Mouse (Mus musculus) kidney, postnatal 36 days (tissue): ENCODE results near the gene Prdm15.
A peak's percentile ranks its signal among the peaks of the same experiment; 100 is the strongest.

ENCODE experiments used
- DNase-seq, 2 experiments: peaks; one replicate each; pipeline ENCODE4 v3.0.0; 2021 to 2022; ENCODE audit warnings: mixed read lengths in 2 of 2

The Prdm15 gene

GRCm38 (mm10) chr16:97851741-97852319 is at the start of gene Prdm15:
Prdm15 (minus strand) TSS chr16:97851850.
- DNase-seq, result peak; percentile 87 to 96

GRCm38 (mm10) chr16:97897346-97898024 is 45.8 kb upstream of the Prdm15 start:
- DNase-seq, result peak; percentile 62 to 82

GRCm38 (mm10) chr16:97887762-97888161 is 36.1 kb upstream of the Prdm15 start:
- no peak for DNase-seq

- no peak for DNase-seq
Observed at GRCm38 (mm10) chr16:97883696-97884095, 32.0 kb upstream of the Prdm15 start.

- peak; percentile 43 to 58 for DNase-seq
Observed at GRCm38 (mm10) chr16:97882891-97883290, 31.2 kb upstream of the Prdm15 start.

GRCm38 (mm10) chr16:97879134-97879533 is 27.5 kb upstream of the Prdm15 start:
- peak; percentile 50 to 86 for DNase-seq

GRCm38 (mm10) chr16:97877502-97877901 is 25.9 kb upstream of the Prdm15 start:
- DNase-seq, result no peak

GRCm38 (mm10) chr16:97875101-97875500 is 23.5 kb upstream of the Prdm15 start:
- DNase-seq, result no peak

- DNase-seq, result no peak
Observed at GRCm38 (mm10) chr16:97874376-97874775, 22.7 kb upstream of the Prdm15 start.

- peak; percentile 13 to 16 for DNase-seq
Observed at GRCm38 (mm10) chr16:97872657-97873056, 21.0 kb upstream of the Prdm15 start.

- DNase-seq, result no peak
Observed at GRCm38 (mm10) chr16:97869193-97870102, 17.8 kb upstream of the Prdm15 start.

GRCm38 (mm10) chr16:97863932-97864467 is 12.3 kb upstream of the Prdm15 start:
- no peak for DNase-seq

GRCm38 (mm10) chr16:97856050-97856449 is 4.4 kb upstream of the Prdm15 start:
- DNase-seq, result no peak

GRCm38 (mm10) chr16:97851061-97851740 is 449 bp downstream of the Prdm15 start:
- DNase-seq, result peak; percentile 88 to 93

- peak; percentile 12 to 22 for DNase-seq
Observed at GRCm38 (mm10) chr16:97850667-97851060, 986 bp downstream of the Prdm15 start.

GRCm38 (mm10) chr16:97848832-97849231 is 2.8 kb downstream of the Prdm15 start:
- no peak for DNase-seq

GRCm38 (mm10) chr16:97844967-97845937 is 6.4 kb downstream of the Prdm15 start:
- peak in 1 of 2 experiments; percentile 19 for DNase-seq

GRCm38 (mm10) chr16:97832154-97832553 is 19.5 kb downstream of the Prdm15 start:
- DNase-seq, result no peak

GRCm38 (mm10) chr16:97828207-97828606 is 23.4 kb downstream of the Prdm15 start:
- no peak for DNase-seq

GRCm38 (mm10) chr16:97823311-97824007 is 28.2 kb downstream of the Prdm15 start:
- peak; percentile 18 to 26 for DNase-seq

- no peak for DNase-seq
Observed at GRCm38 (mm10) chr16:97819532-97819931, 32.1 kb downstream of the Prdm15 start.
